Mouse (Mus musculus) intestine, embryonic 14.5 days (tissue): ENCODE data around the gene Osbpl9. TPM values are rescaled to one million over a fixed set of nuclear protein-coding genes. Genes with fewer than 3 reads are reported as not detected.

ENCODE experiments used
- ATAC-seq: fragments of 200-750 bp; cut with Nextera tagmentation; replicated peaks from 2 replicates; pipeline ENCODE4 v1.8.0; 2017; ENCODE audit warnings: low read depth, moderate number of reproducible peaks, moderate TSS enrichment, moderate library complexity; ENCODE audit not compliant: low FRiP score, low TSS enrichment
- DNase-seq: peaks from one replicate; pipeline ENCODE4 v3.0.0-alpha.2; 2018; ENCODE audit warnings: low spot score
- H3K27ac ChIP-seq: fragments of 300-500 bp; sonication (generic); 2 replicates; pipeline ENCODE4 v1.5.1; 2014; ENCODE audit warnings: low read depth, mild to moderate bottlenecking, control low read depth
- H3K27me3 ChIP-seq: fragments of 300-500 bp; sonication (generic); replicated peaks from 2 replicates; pipeline ENCODE4 v1.6.1; 2014; ENCODE audit warnings: low read length, control low read depth; ENCODE audit not compliant: control insufficient read depth, insufficient read depth
- H3K36me3 ChIP-seq: fragments of 300-500 bp; sonication (generic); 2 replicates; pipeline ENCODE4 v1.6.1; 2014; ENCODE audit warnings: low read length, control low read depth; ENCODE audit not compliant: control insufficient read depth, insufficient read depth
- H3K4me1 ChIP-seq: fragments of 300-500 bp; sonication (generic); replicated peaks from 2 replicates; pipeline ENCODE4 v1.6.1; 2014; ENCODE audit warnings: low read length, control low read depth, mixed read lengths; ENCODE audit not compliant: control insufficient read depth, insufficient read depth
- H3K4me2 ChIP-seq: fragments of 300-500 bp; sonication (generic); 2 replicates; pipeline ENCODE4 v1.6.1; 2014; ENCODE audit warnings: low read length
- H3K4me3 ChIP-seq: fragments of 300-500 bp; sonication (generic); 2 replicates; pipeline ENCODE4 v1.5.1; 2014; ENCODE audit warnings: low read depth, low read length, control low read depth, mixed read lengths
- H3K9ac ChIP-seq: fragments of 300-500 bp; sonication (generic); 2 replicates; pipeline ENCODE4 v1.6.1; 2014; ENCODE audit warnings: mild to moderate bottlenecking, low read length
- H3K9me3 ChIP-seq: fragments of 300-500 bp; sonication (generic); 2 replicates; pipeline ENCODE4 v1.6.1; 2016; ENCODE audit warnings: low read length, control low read depth; ENCODE audit not compliant: control insufficient read depth
- WGBS: fragments of 180-500 bp; shearing (Covaris S2); extraction: QIAGEN DNeasy Blood & Tissue Kit; methylation state at CpG from one replicate; pipeline ENCODE4 v1.1.7; 2014; 5-methylcytosine and 5-hydroxymethylcytosine counted together
- polyA plus RNA-seq: library from polyadenylated mRNA; unstranded; fragments of >200 nt; fragmentation: Nextera tagmentation; extraction: Ambion mirVana; gene quantifications from 2 replicates; pipeline ENCODE4 v1.2.1, GENCODE M21; 2014

Gene Osbpl9
- polyA plus RNA-seq, 1 experiment from 2014 or later: 53.6 TPM

DNA sequence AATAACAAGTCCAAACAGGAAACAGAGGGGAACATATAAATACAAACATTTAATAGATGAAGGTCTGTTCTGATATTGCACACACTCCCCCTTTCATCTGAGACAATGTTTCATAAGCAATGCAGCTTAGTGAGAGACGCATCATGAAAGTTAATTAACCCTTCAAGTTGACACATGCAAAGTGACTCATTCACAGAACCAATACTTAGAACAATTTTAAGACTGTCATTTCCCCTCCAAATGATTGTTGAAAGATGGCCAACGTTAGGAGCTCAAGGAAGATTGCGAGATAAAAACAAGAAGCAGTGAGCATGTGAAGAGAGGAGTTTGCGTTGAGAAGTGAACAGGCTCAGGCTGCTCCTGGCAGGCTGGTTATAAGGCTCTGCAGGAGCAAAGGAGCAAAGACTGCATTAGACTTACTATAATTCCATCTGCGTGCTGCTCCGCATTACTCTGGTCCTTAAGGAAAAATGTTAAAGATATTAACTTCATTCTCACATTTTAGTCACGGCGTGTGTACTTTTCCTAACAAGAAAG lies 110.8 kb downstream of the Osbpl9 start:
- ATAC-seq: no peak
- H3K36me3 ChIP-seq: peaks cover 9% of the 10 kb centered on the region
- H3K4me2 ChIP-seq: no peak overlapping the region
- H3K27ac ChIP-seq: no peak overlapping the region
- H3K4me1 ChIP-seq: 0 out of 2 replicates have a peak, but pooled peaks cover 4% of the 10 kb centered on the region
- H3K9ac ChIP-seq: no peak overlapping the region
- no peak overlapping the region for H3K4me3 ChIP-seq
- no peaks in the 10 kb centered on the region for H3K9me3 ChIP-seq
- no peak for DNase-seq
- H3K27me3 ChIP-seq: no peaks in the 10 kb centered on the region
- WGBS: 88% methylated on average over 8 of the region's 8 CpGs

DNA sequence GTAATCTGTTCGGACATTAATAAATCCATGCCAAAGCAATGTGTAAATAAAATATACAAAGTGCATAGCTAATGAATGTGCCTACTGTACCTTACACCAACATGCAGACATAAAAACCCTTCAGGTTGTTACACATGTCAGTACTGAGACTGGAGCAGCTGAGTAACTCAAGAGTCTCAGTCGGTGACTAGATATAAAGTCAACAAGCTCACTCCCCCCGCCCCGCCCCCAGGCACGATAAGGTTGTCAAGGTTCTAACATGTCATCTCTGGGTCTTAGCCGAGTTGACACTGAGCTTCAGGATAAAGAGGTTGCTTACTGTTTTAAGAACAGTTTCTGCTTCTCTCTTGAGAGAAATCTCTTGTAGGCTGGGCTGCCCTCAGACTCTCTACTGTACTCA lies 112.1 kb downstream of the Osbpl9 start:
- Histone ChIP-seq H3K9ac (no peak overlapping the region), H3K27me3 (no peaks in the 10 kb centered on the region), H3K27ac (no peak overlapping the region), H3K4me1 (0 out of 2 replicates have a peak, but pooled peaks cover 4% of the 10 kb centered on the region), H3K36me3 (peaks cover 12% of the 10 kb centered on the region), H3K4me3 (no peak overlapping the region), H3K9me3 (no peaks in the 10 kb centered on the region), H3K4me2 (no peak overlapping the region)
- ATAC-seq (no peak), DNase-seq (no peak)
- 46% methylated on average over 6 of the region's 6 CpGs for WGBS

DNA sequence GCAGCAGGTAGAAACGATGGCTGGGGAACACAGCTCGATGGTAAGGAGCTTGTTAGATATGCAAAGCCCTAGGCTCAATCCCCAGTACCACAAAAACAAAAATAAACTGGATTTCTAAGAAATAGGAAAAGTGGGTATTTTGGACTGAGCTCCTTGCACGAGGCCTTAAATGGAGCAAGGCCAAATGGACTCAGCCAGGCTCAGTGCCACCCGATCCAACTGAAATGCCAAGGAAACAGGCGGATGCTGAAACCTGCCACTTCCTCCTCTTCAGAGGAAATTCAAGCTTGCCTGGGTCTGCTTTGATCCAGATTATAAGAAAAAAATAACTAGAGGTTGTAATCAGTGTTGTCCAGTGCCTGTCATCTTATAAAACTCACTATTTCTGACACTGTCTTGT lies 112.9 kb downstream of the Osbpl9 start:
- Histone ChIP-seq H3K27me3 (no peaks in the 10 kb centered on the region), H3K9me3 (no peaks in the 10 kb centered on the region), H3K4me2 (no peak overlapping the region), H3K9ac (no peak overlapping the region), H3K27ac (no peak overlapping the region), H3K36me3 (peaks cover 12% of the 10 kb centered on the region), H3K4me3 (no peak overlapping the region), H3K4me1 (0 out of 2 replicates have a peak, but pooled peaks cover under 1% of the 10 kb centered on the region)
- ATAC-seq (no peak), DNase-seq (no peak)
- 92% methylated on average over 5 of the region's 5 CpGs for WGBS

DNA sequence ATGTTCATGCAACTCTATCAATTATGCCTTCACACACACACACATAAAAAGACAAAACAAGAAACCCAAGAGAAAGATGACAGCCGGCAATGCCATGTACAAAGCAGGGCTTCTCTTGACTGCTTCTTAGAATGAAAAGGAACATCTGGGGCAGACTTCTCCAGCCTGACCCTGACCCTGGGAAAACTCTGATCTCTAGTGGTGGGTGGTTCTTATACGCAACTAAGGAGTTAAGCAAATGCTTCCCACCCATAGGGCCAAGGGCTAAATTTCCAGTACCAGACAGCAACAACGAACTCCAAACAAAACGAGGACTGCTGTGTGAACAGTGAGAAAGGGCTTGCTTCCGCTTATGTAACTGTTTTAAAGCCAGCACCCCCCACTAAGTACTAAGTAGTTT lies 122.0 kb downstream of the Osbpl9 start:
- Histone ChIP-seq H3K27me3 (no peaks in the 10 kb centered on the region), H3K4me2 (no peak overlapping the region), H3K9ac (no peak overlapping the region), H3K36me3 (peaks cover 25% of the 10 kb centered on the region), H3K4me3 (no peak overlapping the region), H3K9me3 (no peaks in the 10 kb centered on the region), H3K4me1 (0 out of 2 replicates have a peak, but pooled peaks cover 6% of the 10 kb centered on the region), H3K27ac (peak overlapping the region; percentile 29; the same call in 1 of the 2 replicates)
- DNase-seq (no peak), ATAC-seq (no peak)
- WGBS: 56% methylated on average over 5 of the region's 5 CpGs

DNA sequence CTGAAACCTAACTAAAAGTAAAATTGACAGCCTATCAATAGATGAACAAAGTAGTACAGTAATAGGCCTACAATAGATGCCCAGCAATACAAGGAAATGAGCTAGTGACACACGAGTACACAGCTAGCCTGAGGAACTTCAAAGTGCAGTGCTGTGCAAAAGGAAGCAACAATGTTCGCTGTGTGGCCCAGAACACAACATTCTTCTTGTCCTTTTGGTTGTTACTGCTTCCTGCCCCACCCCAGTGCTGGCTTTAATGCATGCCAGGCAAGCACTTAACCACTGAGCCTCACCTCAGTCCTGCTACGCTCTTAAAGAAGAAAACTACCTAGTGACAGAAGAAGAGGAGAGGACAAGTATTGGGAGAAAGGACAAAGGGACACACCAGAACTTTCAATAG lies 122.4 kb downstream of the Osbpl9 start:
- H3K9ac ChIP-seq: no peak overlapping the region
- H3K4me2 ChIP-seq: no peak overlapping the region
- 73% methylated on average over 3 of the region's 3 CpGs for WGBS
- 0 out of 2 replicates have a peak, but pooled peaks cover 6% of the 10 kb centered on the region for H3K4me1 ChIP-seq
- H3K27ac ChIP-seq: peak overlapping the region; percentile 29; the same call in 1 of the 2 replicates
- H3K4me3 ChIP-seq: no peak overlapping the region
- H3K36me3 ChIP-seq: peaks cover 25% of the 10 kb centered on the region
- ATAC-seq (no peak), DNase-seq (no peak)
- no peaks in the 10 kb centered on the region for H3K27me3 ChIP-seq
- no peaks in the 10 kb centered on the region for H3K9me3 ChIP-seq

DNA sequence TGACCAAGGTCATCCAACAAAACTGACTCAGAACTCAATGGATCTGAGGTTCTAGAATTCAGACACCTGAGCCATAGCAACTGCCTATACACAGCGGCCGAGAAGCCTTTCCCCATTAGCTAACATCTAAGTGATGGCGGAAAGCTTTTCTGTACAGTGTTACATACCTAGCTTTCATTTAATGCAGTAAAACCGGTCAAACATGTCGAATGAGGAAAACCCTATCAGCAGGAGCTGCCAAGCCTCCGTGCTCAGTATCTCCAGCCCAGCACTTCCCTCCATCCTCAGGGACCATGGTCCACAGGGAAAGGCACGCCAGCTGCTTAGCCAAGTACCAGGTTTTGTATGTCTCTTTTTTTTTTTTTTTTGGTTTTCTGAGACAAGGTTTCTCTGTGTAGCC lies 123.1 kb downstream of the Osbpl9 start:
- DNase-seq: no peak
- H3K36me3 ChIP-seq: peaks cover 25% of the 10 kb centered on the region
- no peak overlapping the region for H3K9ac ChIP-seq
- no peak overlapping the region for H3K4me3 ChIP-seq
- no peaks in the 10 kb centered on the region for H3K9me3 ChIP-seq
- H3K4me1 ChIP-seq: 0 out of 2 replicates have a peak, but pooled peaks cover 6% of the 10 kb centered on the region
- WGBS: 90% methylated on average over 7 of the region's 7 CpGs
- H3K27ac ChIP-seq: no peak overlapping the region
- H3K27me3 ChIP-seq: no peaks in the 10 kb centered on the region
- no peak overlapping the region for H3K4me2 ChIP-seq
- ATAC-seq: no peak

DNA sequence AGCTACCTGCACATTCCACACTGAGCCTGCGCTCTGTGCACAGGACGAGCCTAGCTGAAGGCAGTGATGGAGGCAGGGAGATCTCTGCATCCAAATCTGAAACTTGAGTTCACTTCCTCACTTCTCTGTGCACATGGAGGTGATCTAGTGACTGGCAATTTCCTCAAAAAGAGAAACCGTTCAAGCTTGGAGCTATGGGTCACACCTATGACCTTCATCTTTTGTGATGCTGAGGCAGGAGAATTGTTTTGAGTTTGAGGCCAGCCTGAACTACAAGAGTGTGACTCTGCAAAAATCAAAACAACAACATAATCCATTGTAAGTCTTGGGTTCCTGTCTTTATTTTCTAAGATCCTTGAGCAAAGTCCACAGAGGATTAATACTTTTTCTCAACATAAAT lies 128.8 kb downstream of the Osbpl9 start:
- WGBS: 87% methylated on average over 3 of the region's 3 CpGs
- no peaks in the 10 kb centered on the region for H3K9me3 ChIP-seq
- no peak overlapping the region for H3K9ac ChIP-seq
- H3K4me2 ChIP-seq: no peak overlapping the region
- peaks cover 37% of the 10 kb centered on the region for H3K36me3 ChIP-seq
- no peak overlapping the region for H3K27ac ChIP-seq
- no peaks in the 10 kb centered on the region for H3K27me3 ChIP-seq
- DNase-seq (no peak), ATAC-seq (no peak)
- no peaks in the 10 kb centered on the region for H3K4me1 ChIP-seq
- H3K4me3 ChIP-seq: no peak overlapping the region

DNA sequence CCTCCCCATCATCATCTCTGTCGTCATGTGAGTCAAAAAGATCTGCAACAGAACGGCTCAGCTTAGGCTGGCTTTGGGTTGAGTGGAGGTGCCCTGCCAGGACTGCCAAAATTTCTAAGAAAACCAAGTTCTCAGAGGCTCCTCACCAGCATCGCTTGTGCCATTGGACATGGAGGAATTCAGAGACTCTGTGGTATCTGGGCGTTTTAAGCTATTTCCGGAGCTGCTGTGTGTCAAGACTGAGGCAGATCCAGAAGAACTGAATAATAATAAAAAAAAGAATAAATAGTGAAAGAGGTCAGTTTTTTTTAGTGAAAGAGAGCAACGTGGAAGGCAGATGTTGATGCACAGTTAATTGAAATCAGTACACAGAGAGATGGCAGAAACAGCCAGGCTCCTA lies 129.2 kb downstream of the Osbpl9 start:
- no peak overlapping the region for H3K4me2 ChIP-seq
- H3K27me3 ChIP-seq: no peaks in the 10 kb centered on the region
- no peak for DNase-seq
- no peak for ATAC-seq
- no peak overlapping the region for H3K9ac ChIP-seq
- H3K27ac ChIP-seq: no peak overlapping the region
- no peak overlapping the region for H3K4me3 ChIP-seq
- H3K9me3 ChIP-seq: no peaks in the 10 kb centered on the region
- H3K36me3 ChIP-seq: peaks cover 41% of the 10 kb centered on the region
- 83% methylated on average over 6 of the region's 6 CpGs for WGBS
- no peaks in the 10 kb centered on the region for H3K4me1 ChIP-seq

DNA sequence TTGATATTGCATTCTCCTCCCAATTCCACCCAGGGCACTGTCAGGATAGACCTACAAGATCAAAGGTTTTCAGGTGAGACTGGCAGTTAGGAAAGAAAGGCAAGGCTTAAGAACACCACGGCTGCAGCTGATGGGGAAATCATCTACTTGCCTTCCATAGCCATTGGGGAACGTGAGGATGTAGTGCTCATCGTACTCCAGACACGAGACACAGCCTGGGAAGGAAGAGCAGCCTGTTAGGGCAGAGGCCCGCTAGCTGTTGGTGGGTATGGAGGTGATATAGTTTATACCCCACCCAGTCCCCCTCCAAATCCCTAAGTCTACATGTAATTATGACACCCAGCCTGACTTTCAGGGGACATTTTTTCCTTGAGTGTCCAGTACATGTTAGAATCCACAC lies 136.4 kb downstream of the Osbpl9 start:
- 95% methylated on average over 5 of the region's 5 CpGs for WGBS
- no peaks in the 10 kb centered on the region for H3K27me3 ChIP-seq
- no peaks in the 10 kb centered on the region for H3K4me1 ChIP-seq
- H3K9me3 ChIP-seq: no peaks in the 10 kb centered on the region
- peaks cover 86% of the 10 kb centered on the region for H3K36me3 ChIP-seq
- H3K9ac ChIP-seq: no peak overlapping the region
- no peak overlapping the region for H3K4me2 ChIP-seq
- H3K4me3 ChIP-seq: no peak overlapping the region
- DNase-seq: no peak
- ATAC-seq: no peak
- H3K27ac ChIP-seq: no peak overlapping the region
